Mouse (Mus musculus) heart, embryonic 16.5 days (tissue): ENCODE measurements around the gene Alg14. TPM values are rescaled to one million over a fixed set of nuclear protein-coding genes. Genes with fewer than 3 reads are reported as not detected.
A peak's percentile ranks its signal among the peaks of the same experiment; 100 is the strongest.

ENCODE experiments used
- ATAC-seq: fragments of 200-750 bp; cut with Nextera tagmentation; replicated peaks from 2 replicates; pipeline ENCODE4 v1.8.0; 2017; ENCODE audit warnings: moderate number of reproducible peaks; ENCODE audit not compliant: insufficient read depth, low FRiP score; ENCODE audit errors: extremely low read depth
- H3K27ac ChIP-seq: fragments of 300-500 bp; sonication (generic); 2 replicates; pipeline ENCODE4 v1.5.1; 2014; ENCODE audit warnings: mild to moderate bottlenecking, low read length, control low read depth, moderate library complexity
- H3K27me3 ChIP-seq: fragments of 300-500 bp; sonication (generic); 2 replicates; pipeline ENCODE4 v1.6.1; 2014; ENCODE audit warnings: low read length, mixed read lengths; ENCODE audit not compliant: control insufficient read depth, insufficient read depth
- H3K36me3 ChIP-seq: fragments of 300-500 bp; sonication (generic); 2 replicates; pipeline ENCODE4 v1.6.1; 2014; ENCODE audit not compliant: control insufficient read depth, insufficient read depth
- H3K4me1 ChIP-seq: fragments of 300-500 bp; sonication (generic); 2 replicates; pipeline ENCODE4 v1.6.1; 2014; ENCODE audit warnings: low read length, mixed read lengths; ENCODE audit not compliant: control insufficient read depth, insufficient read depth
- H3K4me2 ChIP-seq: fragments of 300-500 bp; sonication (generic); 2 replicates; pipeline ENCODE4 v1.6.1; 2014; ENCODE audit warnings: low read depth, mild to moderate bottlenecking, control low read depth, low read length
- H3K4me3 ChIP-seq: fragments of 300-500 bp; sonication (generic); 2 replicates; pipeline ENCODE4 v1.5.1; 2014; ENCODE audit warnings: mild to moderate bottlenecking, control low read depth, low read length
- H3K9ac ChIP-seq: fragments of 300-500 bp; sonication (generic); 2 replicates; pipeline ENCODE4 v1.6.1; 2014; ENCODE audit warnings: low read length, control low read depth
- H3K9me3 ChIP-seq: fragments of 300-500 bp; sonication (generic); replicated peaks from 2 replicates; pipeline ENCODE4 v1.6.1; 2016; ENCODE audit warnings: low read length; ENCODE audit not compliant: control insufficient read depth
- WGBS: fragments of 180-500 bp; shearing (Covaris S2); extraction: QIAGEN DNeasy Blood & Tissue Kit; methylation state at CpG from one replicate; pipeline ENCODE4 v1.1.7; 2014; 5-methylcytosine and 5-hydroxymethylcytosine counted together
- polyA plus RNA-seq: library from polyadenylated mRNA; unstranded; fragments of >200 nt; fragmentation: Nextera tagmentation; extraction: Ambion mirVana; gene quantifications from 2 replicates; pipeline ENCODE4 v1.2.1, GENCODE M21; 2015

Alg14 gene
- polyA plus RNA-seq, 1 experiment from 2014 or later, result 39.8 TPM

GRCm38 (mm10) chr3:121258521-121259478 lies 32.8 kb upstream of the Alg14 start:
- Histone ChIP-seq H3K36me3 (no peaks in the 10 kb centered on the region), H3K4me2 (0 out of 2 replicates have a peak overlapping the region, but pooled peaks have one; percentile 6), H3K27ac (no peak overlapping the region), H3K9me3 (no peaks in the 10 kb centered on the region), H3K27me3 (peaks cover 20% of the 10 kb centered on the region), H3K4me3 (no peak overlapping the region), H3K4me1 (peaks cover 5% of the 10 kb centered on the region; the same call in 1 of the 2 replicates), H3K9ac (no peak overlapping the region)
- WGBS, result 56% methylated on average over 20 of the region's 20 CpGs
- no peak; the same call in 1 of the 2 replicates for ATAC-seq

GRCm38 (mm10) chr3:121260041-121260440 lies 31.5 kb upstream of the Alg14 start:
- no peak overlapping the region for H3K4me3 ChIP-seq
- no peak for ATAC-seq
- no peak overlapping the region for H3K4me2 ChIP-seq
- H3K27ac ChIP-seq, result no peak overlapping the region
- peaks cover 5% of the 10 kb centered on the region; the same call in 1 of the 2 replicates for H3K4me1 ChIP-seq
- H3K9me3 ChIP-seq, result no peaks in the 10 kb centered on the region
- H3K9ac ChIP-seq, result no peak overlapping the region
- H3K27me3 ChIP-seq, result peaks cover 28% of the 10 kb centered on the region
- WGBS, result 80% methylated on average over 7 of the region's 7 CpGs
- H3K36me3 ChIP-seq, result no peaks in the 10 kb centered on the region

DNA sequence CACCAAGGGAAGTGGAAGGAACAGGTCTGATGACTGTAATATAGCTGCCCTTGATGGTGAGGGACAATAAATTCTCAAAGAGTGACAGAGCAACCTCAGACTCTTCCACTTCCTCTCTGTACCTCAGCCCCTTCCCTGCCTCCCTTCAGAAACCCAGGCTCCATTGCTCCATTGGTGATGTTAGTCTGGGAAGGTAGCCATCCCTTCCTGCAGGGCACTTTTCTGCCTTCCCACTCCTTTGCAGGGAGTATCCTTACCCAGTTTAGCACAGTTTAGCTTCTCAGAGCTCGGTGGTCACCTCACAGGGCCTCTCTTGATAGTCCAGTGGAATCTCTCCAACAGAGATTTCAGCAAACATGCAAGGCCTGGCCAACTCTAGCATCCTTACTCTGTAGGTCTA lies 30.7 kb upstream of the Alg14 start:
- no peak overlapping the region for H3K4me2 ChIP-seq
- no peaks in the 10 kb centered on the region for H3K36me3 ChIP-seq
- no peak for ATAC-seq
- H3K9ac ChIP-seq, result no peak overlapping the region
- H3K9me3 ChIP-seq, result no peaks in the 10 kb centered on the region
- WGBS, result 36% methylated on average over 1 of the region's 1 CpGs
- H3K4me1 ChIP-seq, result peaks cover 5% of the 10 kb centered on the region; the same call in 1 of the 2 replicates
- no peak overlapping the region for H3K27ac ChIP-seq
- H3K4me3 ChIP-seq, result no peak overlapping the region
- H3K27me3 ChIP-seq, result peaks cover 28% of the 10 kb centered on the region

- no peak overlapping the region for H3K4me3 ChIP-seq
- no peaks in the 10 kb centered on the region for H3K9me3 ChIP-seq
- peaks cover 29% of the 10 kb centered on the region for H3K27me3 ChIP-seq
- no peak for ATAC-seq
- H3K4me1 ChIP-seq, result peaks cover 5% of the 10 kb centered on the region; the same call in 1 of the 2 replicates
- no peaks in the 10 kb centered on the region for H3K36me3 ChIP-seq
- no peak overlapping the region for H3K9ac ChIP-seq
- no peak overlapping the region for H3K4me2 ChIP-seq
- WGBS, result 78% methylated on average over 7 of the region's 7 CpGs
- H3K27ac ChIP-seq, result no peak overlapping the region
Measured at GRCm38 (mm10) chr3:121261251-121261650, 30.3 kb upstream of the Alg14 start.

- peak overlapping the region; percentile 99 for H3K4me2 ChIP-seq
- H3K9me3 ChIP-seq, result no peaks in the 10 kb centered on the region
- ATAC-seq, result no peak
- H3K9ac ChIP-seq, result peak overlapping the region; percentile 62
- peaks cover 33% of the 10 kb centered on the region for H3K27me3 ChIP-seq
- peak overlapping the region; percentile 65 for H3K4me3 ChIP-seq
- 10% methylated on average over 21 of the region's 21 CpGs for WGBS
- no peak overlapping the region for H3K27ac ChIP-seq
- H3K4me1 ChIP-seq, result peaks cover 5% of the 10 kb centered on the region; the same call in 1 of the 2 replicates
- H3K36me3 ChIP-seq, result no peaks in the 10 kb centered on the region
Measured at GRCm38 (mm10) chr3:121261939-121262520, 29.5 kb upstream of the Alg14 start.

- Histone ChIP-seq H3K4me2 (peak overlapping the region; percentile 99), H3K27me3 (peaks cover 35% of the 10 kb centered on the region), H3K36me3 (no peaks in the 10 kb centered on the region), H3K4me3 (peak overlapping the region; percentile 65), H3K9ac (peak overlapping the region; percentile 62), H3K9me3 (no peaks in the 10 kb centered on the region), H3K4me1 (peaks cover 5% of the 10 kb centered on the region; the same call in 1 of the 2 replicates), H3K27ac (no peak overlapping the region)
- ATAC-seq, result peak; percentile 87
- WGBS, result under 1% methylated on average over 95 of the region's 97 CpGs
Measured at GRCm38 (mm10) chr3:121262521-121263204, 28.9 kb upstream of the Alg14 start.

GRCm38 (mm10) chr3:121263205-121263548 lies 28.4 kb upstream of the Alg14 start:
- peak overlapping the region; percentile 65 for H3K4me3 ChIP-seq
- H3K4me2 ChIP-seq, result peak overlapping the region; percentile 99
- H3K9me3 ChIP-seq, result no peaks in the 10 kb centered on the region
- no peaks in the 10 kb centered on the region for H3K36me3 ChIP-seq
- no peak overlapping the region for H3K27ac ChIP-seq
- H3K4me1 ChIP-seq, result peaks cover 5% of the 10 kb centered on the region; the same call in 1 of the 2 replicates
- peak overlapping the region; percentile 62 for H3K9ac ChIP-seq
- 1% methylated on average over 20 of the region's 20 CpGs for WGBS
- peaks cover 35% of the 10 kb centered on the region for H3K27me3 ChIP-seq
- peak; percentile 16; the same call in 1 of the 2 replicates for ATAC-seq

DNA sequence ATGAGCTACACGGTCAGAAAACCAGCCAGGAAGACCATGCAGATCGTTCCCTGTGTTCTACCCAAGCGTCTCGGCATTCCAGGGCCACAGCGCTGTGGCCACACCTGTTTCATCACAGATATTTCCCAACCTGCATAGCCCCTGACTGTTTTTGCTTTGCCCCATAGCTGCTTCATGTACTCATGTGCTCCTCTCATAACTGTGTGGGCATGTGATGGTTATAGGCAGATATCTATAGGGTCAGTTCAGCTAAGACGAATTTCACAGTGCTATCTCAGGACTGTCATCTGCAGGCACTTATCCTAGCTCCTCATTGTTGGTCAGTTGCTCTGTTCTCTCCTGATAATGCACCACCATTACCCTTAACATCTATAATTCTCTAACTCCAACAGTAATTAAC lies 27.3 kb upstream of the Alg14 start:
- peaks cover 35% of the 10 kb centered on the region for H3K27me3 ChIP-seq

More for the DNA sequence above, 27.3 kb upstream of the Alg14 start:
- Histone ChIP-seq H3K4me1 (peaks cover 5% of the 10 kb centered on the region; the same call in 1 of the 2 replicates), H3K27ac (no peak overlapping the region), H3K4me3 (no peak overlapping the region), H3K4me2 (no peak overlapping the region), H3K9me3 (no peaks in the 10 kb centered on the region), H3K9ac (no peak overlapping the region), H3K36me3 (no peaks in the 10 kb centered on the region)
- ATAC-seq, result no peak
- 59% methylated on average over 6 of the region's 6 CpGs for WGBS
